Mouse (Mus musculus): ENCODE measurements around the gene Mmp24.
"Not testable (repeated sequence)": the region's sequence is repeated elsewhere in the genome, so short reads cannot be mapped to it uniquely, and the experiment has no call there.

Gene Mmp24

GRCm38 (mm10) chr2:155774927-155775684 is at the start of gene Mmp24:
Gene Mmp24 (plus strand): TSS chr2:155775342.
- no peak for DNase-seq (ENCODE audit: low spot score in 2 of 2)

GRCm38 (mm10) chr2:155726302-155726701 is 48.8 kb upstream of the Mmp24 start:
- no peak for DNase-seq (ENCODE audit: low spot score in 2 of 2)

GRCm38 (mm10) chr2:155727764-155728395 is 47.3 kb upstream of the Mmp24 start:
- no peak for DNase-seq (ENCODE audit: low spot score in 2 of 2)

DNA sequence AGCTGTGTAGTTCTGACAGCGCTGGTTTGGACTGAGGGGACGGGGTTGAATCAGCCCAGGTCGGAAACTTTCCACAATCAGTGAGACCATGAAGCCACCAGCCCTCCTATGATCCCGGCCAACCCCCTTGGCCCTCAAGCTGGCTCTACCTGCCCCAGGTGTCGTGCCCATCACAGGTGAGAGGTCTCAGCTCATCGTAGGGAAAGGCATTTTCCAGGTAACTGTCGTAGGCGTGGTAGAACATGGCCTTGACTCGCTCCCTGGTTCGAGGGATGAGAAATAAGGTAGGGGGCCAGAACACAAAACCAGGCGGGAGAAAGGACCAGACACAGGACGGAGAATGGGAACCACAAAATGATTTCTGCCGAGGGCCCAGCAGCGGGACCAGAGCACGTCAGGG is 46.4 kb upstream of the Mmp24 start:
- no peak for DNase-seq (ENCODE audit: low spot score in 2 of 2)

GRCm38 (mm10) chr2:155729158-155729645 is 45.9 kb upstream of the Mmp24 start, which contains the start of gene Edem2:
Gene Edem2 (minus strand): TSS chr2:155729475.
- DNase-seq (ENCODE audit: low spot score in 2 of 2) = peak; percentile 76 to 85

GRCm38 (mm10) chr2:155735080-155735479 is 40.1 kb upstream of the Mmp24 start:
- DNase-seq (ENCODE audit: low spot score in 2 of 2) = no peak

GRCm38 (mm10) chr2:155735766-155736165 is 39.4 kb upstream of the Mmp24 start, which contains the start of gene Gm17581:
Gene Gm17581 (minus strand): TSS chr2:155735866.
- DNase-seq (ENCODE audit: low spot score in 2 of 2) = not testable (repeated sequence)

DNA sequence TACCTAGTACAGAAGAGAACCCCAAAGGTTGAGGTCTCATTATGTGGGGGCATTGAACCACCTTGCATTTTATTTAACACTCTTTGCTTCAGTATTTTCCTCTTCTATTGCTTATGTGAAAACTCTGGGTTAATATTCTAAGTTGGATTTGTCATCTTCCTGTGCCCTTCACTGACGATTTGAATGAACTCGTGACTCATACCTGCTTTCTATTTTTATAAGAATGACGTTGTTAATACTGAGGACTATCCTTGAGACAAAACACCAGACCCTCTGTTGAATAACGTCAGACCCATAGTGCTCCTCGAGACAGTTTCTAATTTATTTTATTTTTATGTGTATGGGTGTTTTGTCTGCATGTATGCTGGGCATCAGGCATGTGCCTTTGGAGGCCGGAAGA is 38.2 kb upstream of the Mmp24 start:
- no peak for DNase-seq (ENCODE audit: low spot score in 2 of 2)

DNA sequence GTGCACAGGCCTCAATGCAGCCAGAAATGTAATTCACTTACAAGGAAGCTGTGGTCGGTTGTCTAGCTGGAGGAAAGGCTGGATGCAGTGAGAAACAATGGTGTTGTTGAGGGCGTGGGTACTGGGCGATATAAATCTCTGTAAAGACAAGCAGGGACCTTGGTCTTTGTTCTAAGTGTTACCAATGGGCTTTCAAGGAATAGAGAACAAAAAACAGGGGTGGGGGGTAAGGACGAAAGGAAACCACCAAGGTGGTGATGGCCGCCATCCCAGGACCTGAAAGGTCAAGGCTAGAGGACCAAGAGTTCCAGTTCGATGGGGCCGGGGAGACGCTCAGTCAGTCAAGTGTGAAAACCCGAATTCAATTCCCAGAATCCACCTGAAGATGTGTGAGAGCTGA is 37.3 kb upstream of the Mmp24 start:
- no peak for DNase-seq (ENCODE audit: low spot score in 2 of 2)

DNA sequence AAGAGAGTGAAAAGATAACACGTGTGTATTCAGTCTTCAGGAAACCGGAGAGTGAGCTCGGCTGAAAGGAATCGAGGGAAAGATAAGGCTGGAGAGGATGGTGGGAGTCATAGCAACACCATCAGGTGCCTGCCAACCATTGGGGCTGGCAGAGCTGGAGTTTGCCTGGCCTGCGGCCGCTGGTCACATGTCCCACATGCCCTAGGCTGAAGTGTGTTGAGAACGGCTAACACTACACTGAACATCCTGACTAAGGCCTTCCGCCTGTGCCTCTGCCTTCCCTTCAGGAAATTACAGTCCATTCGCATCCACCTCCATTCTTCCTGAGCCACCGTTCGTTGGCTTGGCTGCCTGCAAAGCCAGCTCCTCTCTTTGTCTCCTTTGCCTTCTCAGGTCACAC is 32.9 kb upstream of the Mmp24 start:
- no peak for DNase-seq (ENCODE audit: low spot score in 2 of 2)

DNA sequence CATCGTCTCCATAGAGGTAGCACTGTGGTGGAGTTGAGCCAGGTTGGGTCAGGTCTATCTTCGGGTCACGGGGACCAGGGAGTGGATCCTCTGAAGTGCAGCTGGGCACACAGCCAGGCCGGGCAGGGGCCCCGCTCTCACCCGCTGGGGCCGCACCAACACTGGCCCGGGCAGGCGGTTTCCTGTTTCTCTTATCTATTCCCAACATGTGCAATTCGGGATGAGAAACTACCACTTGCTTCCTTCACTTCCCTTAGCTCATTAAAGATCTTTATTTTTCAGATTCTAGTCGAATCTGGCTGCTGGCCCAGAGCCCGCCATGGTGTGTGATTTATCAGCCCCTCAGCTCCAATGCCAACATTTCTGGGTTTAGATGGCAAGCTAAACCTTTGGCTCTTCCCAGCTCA is 32.2 kb upstream of the Mmp24 start:
- DNase-seq (ENCODE audit: low spot score in 2 of 2) = no peak

DNA sequence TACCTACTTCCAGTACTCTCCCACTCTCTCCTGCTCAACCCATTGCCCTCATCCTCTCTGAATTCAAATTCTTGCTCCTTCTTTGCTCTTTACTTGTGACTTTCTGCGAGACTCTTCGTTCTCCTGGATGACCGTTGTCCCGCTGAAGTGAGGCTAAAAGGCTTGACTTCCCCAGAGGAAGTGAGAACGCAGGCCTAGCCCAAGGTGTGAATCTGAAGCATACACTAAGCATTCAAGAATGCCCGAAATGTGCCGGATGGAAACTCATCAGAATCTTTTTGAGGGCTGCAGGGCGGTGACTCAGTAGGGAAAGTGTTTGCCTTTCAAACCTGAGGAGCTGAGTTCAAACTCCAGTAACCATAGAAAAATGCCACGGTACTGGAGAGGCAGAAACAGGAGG is 31.8 kb upstream of the Mmp24 start:
- DNase-seq (ENCODE audit: low spot score in 2 of 2) = no peak

DNA sequence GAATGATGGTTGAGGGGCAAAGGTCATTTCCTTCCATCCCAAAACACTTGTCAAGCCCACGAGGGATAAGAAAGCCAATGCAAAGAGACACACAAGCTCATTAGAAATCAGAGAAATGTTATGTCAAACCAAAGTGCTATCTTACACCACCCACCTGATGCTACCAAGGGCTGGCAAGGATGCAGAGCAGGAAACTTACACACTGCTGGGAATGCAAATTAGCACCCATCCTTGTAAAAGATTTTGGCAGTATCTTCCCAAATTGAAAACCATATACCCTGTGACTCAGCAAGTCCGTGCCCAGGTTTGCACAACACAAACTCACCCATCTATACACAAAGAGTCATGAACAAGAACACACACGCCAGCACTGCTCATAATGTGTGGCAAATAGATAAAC is 29.7 kb upstream of the Mmp24 start:
- no peak for DNase-seq (ENCODE audit: low spot score in 2 of 2)

GRCm38 (mm10) chr2:155749394-155749793 is 25.7 kb upstream of the Mmp24 start:
- no peak for DNase-seq (ENCODE audit: low spot score in 2 of 2)

DNA sequence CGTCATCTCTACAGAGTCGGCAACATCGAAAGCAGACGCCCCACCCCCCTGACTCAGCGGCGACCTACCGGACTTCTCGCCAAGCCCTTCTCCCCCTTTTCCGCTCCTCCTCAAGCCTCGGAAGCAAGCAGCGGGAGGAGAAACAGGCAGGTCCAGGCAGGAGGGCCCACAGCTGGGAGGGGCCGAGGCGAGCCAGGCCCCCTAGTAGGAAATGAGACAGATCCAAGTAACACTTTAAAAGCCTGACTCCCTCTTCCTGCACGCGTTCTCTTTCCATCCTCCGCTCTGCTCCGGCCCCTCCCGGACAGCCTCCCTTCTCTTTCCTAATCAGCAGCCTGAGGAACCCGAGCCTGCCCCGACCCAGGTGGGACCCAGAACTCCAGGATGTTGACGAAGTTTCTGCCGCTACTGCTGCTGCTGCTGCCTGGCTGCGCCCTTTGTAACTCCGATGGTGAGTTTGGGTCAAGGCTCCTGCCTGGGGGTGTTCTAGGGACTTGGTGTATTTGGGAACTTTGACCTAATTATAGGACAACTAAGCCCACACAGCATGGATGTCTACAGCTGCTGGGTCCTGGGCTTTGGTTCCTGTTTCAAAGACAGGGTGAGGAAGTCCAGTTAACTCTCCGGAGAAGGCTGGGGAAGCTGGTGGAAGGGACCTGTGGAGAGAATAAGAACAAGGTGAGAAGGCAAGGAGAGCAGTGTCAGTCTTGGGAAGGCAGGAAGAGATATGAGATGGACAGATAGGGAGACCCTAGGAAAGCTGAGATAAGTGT is 23.9 kb upstream of the Mmp24 start, which contains the start of gene Procr:
Gene Procr, plus strand, starts transcription at position 104 of the 773 bp plus-strand sequence.
- no peak for DNase-seq (ENCODE audit: low spot score in 2 of 2)

DNA sequence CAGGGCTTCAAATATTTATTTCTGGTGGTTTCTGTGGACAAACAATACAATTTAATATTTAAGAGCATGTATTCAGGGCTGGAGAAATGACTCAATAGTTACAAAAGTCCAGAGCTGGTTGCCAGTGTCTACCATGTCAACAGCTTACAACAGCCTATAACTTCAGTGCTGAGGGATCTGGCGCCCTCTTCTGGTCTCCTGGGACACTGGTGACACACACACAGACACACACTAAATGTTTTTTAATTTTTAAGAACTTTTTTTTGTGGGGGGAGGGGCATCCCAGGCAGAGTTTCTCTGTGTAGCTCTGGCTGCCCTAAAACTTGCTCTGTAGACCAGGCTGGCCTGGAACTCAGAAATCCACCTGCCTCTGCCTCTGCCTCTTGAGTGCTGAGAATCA is 19.4 kb upstream of the Mmp24 start:
- DNase-seq (ENCODE audit: low spot score in 2 of 2) = peak in 1 of 2 experiments; percentile 35

- DNase-seq (ENCODE audit: low spot score in 2 of 2) = no peak
Observed at GRCm38 (mm10) chr2:155756855-155757566, 18.1 kb upstream of the Mmp24 start.

DNA sequence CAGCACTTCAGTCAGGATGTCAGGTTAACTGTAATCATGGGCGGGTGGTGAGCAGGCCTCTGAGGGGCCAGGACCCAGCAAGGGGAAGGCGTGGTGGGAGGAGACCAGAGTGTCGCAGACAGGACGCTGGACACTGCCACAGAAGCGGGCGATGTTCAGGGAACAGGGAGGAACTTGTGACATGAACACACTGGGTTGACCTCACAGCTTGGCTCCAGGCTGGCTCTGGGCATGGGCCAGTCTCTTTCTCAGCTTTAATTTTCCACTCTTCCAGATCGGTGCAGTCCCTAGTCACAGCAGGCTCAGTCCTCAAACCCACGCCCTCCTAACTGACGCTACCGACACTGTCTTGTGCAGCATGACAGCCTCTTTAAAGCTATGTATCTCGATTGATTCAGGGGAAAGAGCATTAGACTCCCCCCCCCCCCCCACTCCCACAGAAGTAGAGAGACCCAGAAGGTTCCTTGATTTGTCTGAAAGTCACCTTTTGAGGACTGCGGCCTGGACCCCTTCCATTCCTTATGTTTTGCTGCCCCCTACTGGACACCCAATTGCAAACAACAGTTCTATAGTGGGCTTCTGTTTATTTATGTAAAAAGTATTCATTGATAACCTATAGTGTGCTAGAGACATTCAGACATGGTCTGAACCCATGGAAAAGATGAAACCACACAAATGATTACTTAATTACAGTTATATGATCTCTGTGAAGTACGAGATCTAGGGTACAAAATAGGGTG is 10.3 kb upstream of the Mmp24 start:
- DNase-seq (ENCODE audit: low spot score in 2 of 2) = peak in 1 of 2 experiments; percentile 64

- DNase-seq (ENCODE audit: low spot score in 2 of 2) = no peak
Observed at GRCm38 (mm10) chr2:155773664-155774063, 1.5 kb upstream of the Mmp24 start.

GRCm38 (mm10) chr2:155774261-155774926 is 748 bp upstream of the Mmp24 start:
- DNase-seq (ENCODE audit: low spot score in 2 of 2) = no peak

Data from spleen, postnatal 14 days (tissue).